Mouse (Mus musculus) cerebellum, adult 18-20 months (tissue): Measurements from ENCODE around the gene Fbf1.
A peak's percentile ranks its signal among the peaks of the same experiment; 100 is the strongest.
"Not testable (repeated sequence)": the region's sequence is repeated elsewhere in the genome, so short reads cannot be mapped to it uniquely, and the experiment has no call there.

ENCODE experiments used
- DNase-seq, 2 experiments: peaks; one replicate each; pipeline ENCODE4 v3.0.0; 2021

The Fbf1 gene

DNA sequence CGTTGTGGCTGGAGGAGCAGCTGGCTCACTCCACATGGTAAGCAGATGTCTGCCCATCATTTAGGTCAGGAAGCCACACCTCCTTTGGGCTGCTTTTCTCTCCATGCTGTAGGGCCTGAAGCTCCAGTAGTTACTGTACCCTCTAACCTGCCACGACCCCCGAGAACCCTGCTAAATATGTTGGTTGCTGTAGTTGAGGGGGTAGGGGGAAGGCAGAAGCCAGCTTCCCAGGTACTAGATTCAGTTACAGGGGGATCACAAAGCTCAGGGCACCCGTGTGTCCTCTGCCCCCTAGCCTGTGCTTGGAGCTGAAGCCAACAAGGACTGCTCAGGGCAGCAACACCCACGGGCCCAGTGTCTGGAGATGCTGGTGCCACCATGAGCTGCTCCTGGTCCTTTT, 34.5 kb downstream of the Fbf1 start:
- DNase-seq: no peak

DNA sequence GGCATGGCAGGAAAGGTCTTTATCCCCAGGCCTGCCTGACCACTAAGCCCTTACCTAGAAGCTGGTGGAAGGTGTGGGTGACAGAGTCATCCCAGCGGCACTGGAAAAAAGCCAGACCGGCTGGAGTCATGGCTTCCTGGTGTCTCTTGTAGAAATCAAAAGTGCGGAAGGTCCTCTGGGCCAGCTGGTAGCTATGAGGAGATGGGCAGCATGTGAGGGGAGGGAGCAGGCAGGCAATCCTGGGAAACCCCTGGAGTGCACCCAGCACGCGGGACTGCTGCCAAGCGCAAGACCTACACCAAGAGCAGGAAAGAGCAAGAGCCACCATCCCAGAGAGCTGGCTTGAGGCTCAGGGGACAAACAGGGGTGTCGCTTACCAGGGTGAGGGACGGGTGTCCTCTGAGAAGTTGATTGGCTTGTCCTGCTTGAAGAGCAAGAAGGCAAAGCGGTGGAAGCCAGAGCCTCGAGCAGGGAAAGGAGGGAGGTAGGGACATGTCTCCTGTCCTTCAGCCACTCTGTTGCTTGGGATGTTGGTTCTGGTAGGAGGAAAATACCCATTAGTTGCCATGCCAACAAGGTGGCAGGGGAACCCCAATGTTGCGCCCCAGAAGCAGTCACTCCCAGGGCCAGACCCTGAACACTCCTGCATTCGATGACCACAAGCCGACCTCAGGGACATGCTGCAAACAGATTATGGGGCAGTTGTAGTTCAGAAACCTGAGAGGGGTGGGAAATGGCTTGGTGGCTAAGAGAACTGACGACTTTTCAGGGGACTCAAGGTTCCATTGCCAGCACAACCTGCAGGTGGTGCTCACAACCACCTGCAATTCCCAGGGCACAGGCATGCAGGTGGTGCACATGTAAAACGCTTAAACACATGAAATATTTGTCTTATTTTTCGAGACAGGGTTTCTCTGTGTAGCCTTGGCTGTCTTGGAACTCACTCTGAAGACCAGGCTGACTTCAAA, 35.3 kb downstream of the Fbf1 start:
- DNase-seq: peak in 1 of 2 experiments; percentile 25

DNA sequence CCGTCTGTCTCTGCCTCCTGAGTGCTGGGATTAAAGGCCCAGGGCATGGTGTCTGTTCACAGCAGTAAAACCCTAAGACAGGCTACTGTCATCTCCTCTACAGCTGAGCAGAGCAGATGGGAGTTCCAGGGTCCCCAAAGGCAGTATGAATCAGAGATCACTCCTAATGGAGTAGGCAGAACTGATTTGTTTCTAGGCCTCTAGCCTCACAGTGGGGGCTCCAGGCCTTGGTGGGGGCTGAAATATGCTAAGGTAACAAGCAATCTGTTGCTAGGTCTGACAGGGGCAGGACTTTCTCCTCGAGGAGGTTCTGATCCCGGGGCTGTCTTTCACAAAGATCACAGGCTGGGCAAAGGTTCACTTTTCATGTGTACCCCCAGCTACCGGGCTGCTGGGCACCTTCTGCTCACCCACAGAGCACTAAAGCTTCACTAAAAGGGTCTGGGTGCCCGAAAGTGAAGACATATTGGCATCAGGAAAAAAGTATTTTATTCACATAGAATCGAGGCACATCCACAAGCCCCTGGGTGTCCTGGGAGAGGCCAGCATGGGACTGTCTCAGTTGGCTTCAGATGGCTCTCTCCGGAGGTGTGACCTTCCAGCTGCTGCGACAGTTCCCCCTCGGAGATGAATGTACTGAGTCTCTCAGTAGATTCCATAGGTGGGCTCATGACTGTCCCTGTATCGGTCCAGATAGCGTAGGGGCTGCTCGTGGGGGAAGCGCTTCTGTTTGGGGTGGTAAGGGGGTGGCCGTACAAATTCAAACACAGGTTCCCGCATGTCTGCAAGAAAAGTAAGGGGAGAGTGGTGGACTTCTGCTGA, 36.4 kb downstream of the Fbf1 start:
- DNase-seq: peak in 1 of 2 experiments; percentile 20

DNA sequence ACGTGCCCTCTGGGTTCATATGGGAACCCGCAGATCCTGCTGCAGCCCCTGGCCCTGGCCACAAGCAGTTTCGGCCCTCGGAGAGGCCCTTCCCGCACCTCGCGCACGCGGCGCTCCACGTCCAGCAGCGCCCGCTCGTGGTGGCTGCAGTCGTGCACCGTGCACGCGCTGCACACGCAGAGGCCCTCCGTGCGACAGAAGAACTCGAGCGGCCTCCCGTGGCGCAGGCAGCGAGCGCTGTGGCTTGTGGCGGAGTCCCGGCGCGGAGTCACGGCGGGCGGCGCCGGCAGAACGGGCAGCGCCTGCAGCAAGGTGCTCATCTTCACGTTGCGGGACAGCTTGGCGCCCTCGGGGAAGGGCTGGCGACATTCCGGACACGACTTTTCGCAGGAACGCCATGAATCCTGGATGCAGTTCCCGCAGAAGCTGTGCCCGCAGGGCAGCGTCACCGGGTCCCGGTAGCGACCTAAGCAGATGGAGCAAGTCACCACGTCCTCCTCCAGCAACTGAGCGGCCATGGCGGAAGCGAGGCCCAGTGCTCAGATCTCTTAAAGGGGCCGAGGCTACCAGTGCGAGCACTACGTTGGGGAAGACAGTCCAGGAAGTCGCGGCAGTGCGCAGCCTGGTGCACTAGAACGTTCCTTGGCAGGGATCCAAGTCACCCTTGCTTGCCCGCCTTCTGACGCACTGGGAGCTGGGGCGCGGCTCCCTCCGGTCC, 37.3 kb downstream of the Fbf1 start, which contains the start of gene Trim65:
Trim65 (minus strand) TSS at position 641 of the 718 bp plus-strand sequence.
- peak; percentile 86 to 89 for DNase-seq

DNA sequence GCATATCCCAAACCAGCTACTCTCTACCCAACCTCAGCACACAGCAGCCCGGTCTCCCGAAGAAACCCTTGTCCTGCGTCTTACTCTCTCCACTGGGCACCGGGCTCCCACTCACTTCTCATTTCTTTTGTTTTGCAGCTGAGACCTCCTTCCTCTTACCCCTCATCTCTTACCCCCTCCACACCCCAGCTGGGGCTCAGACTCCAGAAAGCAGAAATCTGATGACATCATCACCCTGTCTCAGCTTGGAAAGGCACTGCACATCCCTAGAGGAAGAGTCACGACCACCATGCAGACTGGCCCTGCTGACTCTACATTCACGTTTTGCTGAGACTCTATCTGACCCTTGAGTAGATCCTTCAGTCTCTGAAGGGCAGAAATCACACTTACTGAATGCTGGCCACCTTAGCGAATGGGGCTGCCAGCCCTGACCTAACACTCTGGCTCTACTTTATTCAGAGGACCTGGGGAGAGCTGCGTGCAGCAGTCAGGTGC, 37.9 kb downstream of the Fbf1 start:
- peak in 1 of 2 experiments; percentile 19 for DNase-seq

DNA sequence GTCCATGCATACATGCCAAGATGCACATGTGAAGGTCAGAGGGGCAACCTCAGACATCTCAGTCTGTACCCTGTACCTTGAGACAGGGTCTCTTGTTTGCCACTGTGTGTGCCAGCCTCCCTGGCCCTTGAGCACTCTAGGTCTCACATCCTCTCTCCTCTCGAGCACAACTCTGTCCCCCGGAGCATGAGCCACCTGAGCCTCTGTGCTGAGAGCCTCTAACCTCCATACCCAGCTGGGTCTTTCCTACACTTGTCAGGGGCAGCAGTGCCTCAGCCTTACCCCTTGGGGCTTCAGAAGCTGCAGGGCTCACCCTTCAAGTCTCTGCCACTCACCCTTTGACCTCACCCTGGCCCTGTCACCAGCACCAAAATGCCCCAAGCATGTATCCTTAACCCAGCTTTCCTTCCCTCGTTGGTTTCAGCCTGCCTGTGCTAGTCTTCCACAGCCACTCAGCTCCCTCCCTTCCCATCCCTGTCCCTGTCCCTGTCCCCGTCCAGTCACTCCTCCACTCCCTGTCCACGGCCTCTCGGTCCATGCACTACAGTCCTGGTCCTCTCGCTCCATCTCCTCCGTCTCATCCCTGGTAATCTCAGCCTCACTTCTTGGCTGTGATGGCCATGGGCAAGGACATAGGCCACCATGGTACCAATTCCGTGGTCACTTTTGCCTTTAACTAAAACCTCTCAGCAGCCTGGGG, 38.7 kb downstream of the Fbf1 start:
- no peak for DNase-seq

DNA sequence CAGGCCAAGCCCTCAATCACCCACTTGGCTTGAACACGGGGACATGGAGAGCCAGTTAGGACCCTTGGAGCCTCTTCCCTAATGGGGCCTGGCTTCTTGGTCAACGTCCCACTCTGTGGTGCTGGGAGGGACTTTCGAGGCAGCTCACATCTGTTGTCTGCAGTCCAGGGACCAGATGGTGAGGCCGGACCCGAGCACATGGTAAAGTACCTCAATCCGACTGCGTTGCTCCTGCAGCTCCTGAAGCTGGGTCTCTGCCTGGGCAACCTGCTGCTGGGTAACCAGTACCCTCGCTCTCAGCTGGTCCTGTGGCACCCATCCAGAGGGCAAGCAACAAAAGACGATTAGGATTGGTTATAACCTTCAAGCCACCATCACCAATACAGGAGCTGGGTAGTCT, 40.0 kb downstream of the Fbf1 start:
- DNase-seq: peak in 1 of 2 experiments; percentile 16

DNA sequence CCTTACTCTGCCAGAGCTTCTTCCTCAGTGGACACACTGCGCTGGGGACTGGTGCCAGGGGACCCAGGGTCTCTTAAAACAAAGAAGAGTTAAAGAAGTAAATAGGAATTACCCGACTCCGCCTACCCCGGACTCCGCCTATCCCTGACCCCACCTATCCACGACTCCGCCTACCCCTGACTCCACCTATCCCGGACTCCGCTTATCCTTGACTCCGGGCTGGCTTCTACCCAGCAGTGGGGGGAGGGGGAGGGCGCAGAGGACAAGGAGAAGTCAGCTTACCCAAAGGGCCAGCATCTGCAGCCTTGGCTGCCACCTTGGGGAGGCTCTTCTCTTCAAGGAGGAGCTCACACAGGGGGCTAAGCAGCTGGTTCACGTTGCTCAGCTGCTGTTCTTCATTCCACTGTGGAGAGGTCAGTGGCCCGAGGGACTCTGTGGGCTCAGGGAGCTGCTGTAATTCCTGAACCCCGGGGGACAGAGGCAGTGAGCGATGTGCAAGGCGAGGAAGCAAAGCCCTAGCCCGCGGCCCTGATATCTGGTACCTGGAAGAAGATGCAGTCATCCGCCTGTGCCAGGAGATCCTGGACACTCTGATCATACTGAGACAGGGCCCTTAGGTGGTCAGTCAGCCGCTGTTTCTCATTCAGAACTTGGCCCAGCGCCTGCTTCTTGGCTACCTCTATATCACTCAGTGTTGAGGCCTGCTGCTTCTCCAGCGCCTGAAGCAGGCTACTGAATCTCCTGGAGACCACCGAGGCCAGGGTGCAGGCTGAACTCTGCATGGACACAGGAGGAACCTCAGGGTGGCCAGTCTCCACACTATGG, 40.6 kb downstream of the Fbf1 start, which contains the start of gene Trim47:
Trim47 (minus strand) TSS at position 55 of the 825 bp plus-strand sequence.
- peak in 1 of 2 experiments; percentile 28 for DNase-seq

DNA sequence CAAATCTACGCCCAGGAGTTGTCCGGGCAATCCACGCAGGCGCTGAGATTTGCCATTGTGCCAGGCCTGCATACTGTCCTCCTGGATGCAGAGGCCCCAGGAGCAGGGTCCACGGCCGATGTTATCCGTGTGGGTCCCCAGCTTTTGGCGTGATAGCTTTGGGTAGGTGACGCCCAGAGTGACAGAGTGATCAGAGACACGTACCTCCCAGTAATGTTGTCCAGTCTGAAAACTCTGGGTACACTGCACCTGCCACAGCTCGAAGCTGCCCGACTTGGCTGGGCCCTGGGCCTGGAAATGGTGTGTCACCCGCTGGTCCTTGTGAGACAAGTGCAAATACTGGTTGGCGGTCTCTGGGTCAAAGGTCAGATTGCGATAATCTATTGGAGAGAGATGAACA, 41.7 kb downstream of the Fbf1 start:
- DNase-seq: no peak

DNA sequence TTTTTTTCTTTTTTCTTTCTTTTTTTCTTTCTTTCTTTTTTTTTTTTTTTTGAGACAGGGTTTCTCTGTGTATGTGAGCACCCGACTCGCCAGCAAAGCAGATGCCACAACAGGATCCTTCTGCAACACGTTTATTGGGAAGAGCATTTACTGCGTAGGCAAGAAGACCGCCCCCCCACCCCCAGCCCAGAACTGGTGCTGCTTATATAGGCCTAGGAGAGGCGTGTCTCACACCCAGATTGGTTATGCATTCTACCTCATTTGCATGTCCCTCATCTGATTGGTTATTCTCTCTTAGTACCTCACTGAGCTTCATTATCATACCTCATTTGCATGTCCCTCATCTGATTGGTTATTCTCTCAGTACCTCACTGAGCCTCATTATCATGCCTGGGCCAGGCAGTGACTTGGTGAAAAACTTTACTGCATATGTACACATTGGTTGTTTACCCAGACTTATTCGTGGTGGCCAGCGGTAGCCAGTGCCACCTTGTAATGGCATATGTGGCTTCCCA, 46.2 kb downstream of the Fbf1 start:
- DNase-seq: not testable (repeated sequence)

DNA sequence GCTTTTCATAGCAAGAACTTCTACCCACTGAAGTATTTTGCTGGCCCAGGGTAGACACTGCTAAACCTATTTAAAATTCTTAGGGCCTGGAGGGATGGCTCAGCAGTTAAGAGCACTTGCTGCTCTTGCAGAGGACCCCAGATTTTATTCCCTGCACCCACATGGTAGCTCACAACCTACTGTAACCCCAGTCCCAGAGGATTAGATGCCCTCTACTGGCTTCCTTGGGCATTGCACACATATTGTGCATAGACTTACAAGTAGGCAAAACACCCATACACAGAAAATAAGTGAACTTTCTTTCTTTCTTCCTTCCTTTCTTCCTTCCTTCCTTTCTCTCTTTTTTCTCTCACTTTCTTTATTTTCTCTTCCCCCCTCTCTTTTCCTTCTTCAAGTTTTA, 50.1 kb downstream of the Fbf1 start:
- no peak for DNase-seq

DNA sequence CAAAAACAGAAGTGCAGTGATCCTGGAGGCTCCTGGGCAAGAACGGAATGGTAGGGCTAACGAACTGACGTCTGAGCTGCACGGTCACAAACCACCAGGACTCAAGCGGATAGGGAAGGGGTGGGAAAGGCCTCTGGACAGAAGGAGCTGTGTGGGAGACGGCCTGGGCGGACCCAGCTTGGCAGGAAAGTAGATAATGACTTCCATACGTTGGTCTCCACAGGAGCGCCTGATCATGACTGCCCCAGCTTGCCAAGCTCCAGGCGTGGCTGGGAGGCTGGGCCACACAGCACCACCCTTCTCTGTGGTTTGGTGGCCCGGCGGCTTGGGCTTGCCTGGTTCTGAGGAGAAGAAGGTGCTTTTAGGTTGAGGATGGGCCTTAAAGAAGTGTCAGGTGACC, 50.7 kb downstream of the Fbf1 start:
- no peak for DNase-seq

DNA sequence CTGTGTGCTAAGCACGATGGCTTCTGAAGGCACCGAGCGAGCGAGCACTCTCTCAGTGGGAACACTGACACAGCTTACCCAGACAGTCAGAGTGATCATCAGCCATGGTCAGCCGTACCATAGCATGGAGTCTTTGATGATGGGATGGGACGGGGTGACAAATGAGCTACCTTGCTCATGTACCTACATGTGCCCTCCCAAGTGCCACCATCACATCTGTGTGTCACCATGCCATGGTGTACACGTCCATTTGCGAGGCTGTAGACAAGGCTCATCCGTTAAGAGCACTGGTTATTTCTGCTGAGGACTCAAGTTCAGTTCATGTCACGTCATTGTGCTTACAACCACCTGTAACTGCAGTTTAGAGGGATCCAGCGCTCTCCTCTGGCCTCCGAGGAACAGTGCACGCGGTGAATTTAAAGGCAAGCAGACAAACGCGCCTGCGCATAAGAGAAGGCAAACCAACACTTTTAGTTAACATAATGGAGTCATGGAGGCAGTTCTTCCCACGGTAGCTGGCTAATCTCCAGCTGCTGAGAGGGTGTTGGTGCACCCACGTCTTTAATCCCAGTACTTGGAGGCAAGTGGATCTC, 56.3 kb downstream of the Fbf1 start:
- DNase-seq: no peak

DNA sequence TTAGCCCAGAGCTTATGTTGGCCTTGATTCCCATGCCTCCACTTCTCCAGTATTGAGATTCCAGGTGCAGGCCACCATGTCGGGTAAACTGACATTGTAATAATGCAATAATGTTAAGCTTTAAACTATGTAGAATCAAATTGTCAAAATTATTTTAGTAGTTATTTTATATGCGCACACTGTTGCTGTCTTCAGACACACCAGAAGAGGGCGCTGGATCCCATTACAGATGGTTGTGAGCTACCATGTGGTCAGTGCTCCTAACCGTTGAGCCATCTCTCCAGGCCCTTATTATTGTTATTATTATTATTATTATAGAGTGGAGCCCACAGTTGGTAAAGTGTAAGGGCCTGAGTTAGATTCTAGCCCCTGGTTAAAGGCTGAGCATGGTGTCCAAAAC, 56.9 kb downstream of the Fbf1 start:
- no peak for DNase-seq

DNA sequence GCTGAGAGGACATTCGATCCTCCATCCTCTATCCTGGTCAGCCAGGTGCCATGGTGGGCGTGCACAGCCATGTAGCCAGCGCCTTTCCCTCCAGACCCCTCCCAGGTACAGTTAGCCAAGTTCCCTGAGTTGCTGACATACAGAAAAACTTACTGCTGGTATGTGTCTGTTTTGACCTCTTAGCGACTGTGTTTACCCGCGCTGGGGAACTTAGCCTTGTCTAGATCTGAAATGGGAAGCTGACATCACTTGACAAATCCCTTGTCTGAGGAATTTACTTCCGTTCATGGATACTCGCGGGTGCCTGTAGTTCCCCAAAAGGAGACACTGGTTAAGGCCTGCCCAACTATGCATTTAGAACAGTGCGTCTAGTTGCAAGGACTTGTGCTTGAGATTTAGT, 57.4 kb downstream of the Fbf1 start:
- no peak for DNase-seq

DNA sequence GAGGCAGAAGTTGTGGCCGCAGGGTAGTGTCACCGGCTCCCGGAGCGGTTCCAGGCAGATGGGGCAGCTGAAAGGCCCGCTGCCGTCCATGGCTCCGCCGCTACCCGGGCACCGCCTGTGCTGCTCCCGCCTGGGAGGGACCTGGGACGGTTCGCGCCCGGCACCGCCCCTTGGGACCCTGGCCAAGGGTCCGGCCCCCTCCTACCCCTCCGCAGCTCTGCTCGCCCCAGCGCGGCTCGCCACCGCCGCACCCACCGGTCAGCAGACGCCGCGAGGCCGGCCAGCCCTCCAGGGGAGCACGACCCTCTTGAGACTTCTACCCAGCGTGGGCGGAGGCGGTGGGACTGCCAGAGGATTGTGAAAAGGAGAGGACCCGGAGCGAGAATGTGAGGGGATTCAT, 57.8 kb downstream of the Fbf1 start:
- DNase-seq: no peak

DNA sequence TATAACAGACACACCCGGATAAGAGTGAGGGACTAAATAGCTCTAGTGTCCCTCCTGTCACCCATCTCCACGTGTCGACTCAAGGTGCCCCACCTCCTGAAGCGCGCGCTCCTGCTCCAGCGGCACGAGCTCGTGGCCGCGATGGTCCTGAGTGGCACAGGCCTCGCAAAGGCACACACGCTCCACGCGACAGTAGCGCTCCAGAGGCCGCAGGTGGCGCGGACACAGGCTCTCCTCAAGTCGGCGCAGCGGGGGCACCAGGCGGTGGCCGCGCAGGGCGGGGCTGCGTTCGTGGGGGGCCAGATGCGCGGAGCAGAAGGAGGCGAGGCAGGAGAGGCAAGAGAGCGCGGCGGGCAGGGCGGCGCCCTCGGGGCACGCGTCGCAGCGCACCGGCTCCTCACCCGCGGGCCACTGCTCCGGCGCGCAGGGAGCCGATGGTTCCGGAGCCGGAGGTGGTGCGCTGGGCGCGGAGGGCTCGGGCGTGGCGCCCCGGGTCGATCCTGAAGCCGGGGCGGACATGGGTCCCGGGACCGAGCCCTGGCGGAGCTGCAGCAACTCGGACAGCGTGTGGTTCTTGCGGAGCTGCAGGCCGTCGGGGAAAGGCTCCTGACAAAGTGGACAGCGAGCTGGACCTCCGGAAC, 58.4 kb downstream of the Fbf1 start:
- peak in 1 of 2 experiments; percentile 22 for DNase-seq

DNA sequence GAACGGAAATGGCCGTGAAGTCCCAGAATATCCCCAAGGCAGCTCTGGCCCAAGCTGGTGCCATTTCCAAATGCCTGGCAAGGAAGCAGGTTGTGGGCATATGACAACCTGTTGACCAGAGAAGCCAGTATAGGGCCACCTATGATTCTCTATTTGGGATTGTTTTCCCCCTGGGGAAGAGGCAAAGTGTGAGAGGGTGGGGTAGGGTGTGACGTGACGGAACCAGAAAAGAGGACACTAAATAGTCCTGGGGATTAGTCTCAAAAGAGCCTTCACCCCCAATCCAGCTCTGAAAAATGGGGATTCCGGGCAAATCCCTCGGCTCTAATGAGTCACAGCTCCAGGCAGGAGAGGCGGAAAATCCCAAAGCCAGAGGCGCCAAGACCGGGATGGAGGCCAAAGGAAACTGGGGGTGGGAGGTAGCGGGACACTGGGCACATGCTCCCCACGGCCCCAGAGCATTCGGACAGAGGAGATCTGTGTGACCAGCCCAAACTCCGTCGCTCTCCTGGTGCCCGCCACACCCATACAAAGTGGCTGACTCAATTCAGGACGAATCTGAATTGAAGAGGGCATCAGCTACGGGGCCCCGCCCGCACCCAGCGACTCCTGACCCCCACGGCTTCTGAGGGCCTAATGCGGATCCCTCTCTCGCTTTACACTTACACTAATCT, 59.4 kb downstream of the Fbf1 start:
- no peak for DNase-seq

DNA sequence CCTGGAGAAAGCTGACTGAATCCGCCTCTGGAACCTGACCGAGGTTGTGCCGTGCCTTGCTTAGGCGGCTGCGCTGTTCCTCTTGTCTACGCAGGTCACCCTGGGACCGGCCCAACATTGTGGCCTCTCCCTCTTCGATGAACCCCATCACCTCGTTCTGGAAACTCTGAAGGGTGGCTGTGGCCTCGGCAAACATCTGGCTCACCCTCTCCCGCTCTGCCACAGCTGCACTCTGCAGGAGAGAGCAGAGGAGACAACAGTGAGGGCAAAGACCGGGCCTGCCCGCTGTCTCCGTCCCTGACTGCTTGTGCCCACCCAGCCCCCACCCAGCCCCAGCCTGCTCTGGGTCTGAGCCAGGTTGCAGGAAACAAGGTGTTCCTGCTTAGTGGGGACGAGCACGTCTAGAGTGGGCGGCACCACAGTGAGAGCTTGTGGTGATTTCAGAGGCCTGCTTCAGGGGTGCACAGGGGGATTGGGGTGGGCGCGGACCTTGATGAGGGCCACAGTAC, 60.1 kb downstream of the Fbf1 start:
- no peak for DNase-seq
